Mouse (Mus musculus) small intestine, adult 2 months (tissue): ENCODE results near the gene Gm42742.

Source experiments
- CTCF ChIP-seq: fragments of 200-500 bp; IDR thresholded peaks from 2 replicates; pipeline ENCODE4 v1.5.1; 2012; ENCODE audit warnings: low read depth, mild to moderate bottlenecking, control low read depth, inconsistent platforms, low read length, moderate library complexity, mixed read lengths; ENCODE audit not compliant: insufficient replicate concordance, insufficient read length; ENCODE audit errors: extremely low read depth
- POLR2A ChIP-seq: fragments of 200-500 bp; IDR thresholded peaks from 2 replicates; pipeline ENCODE4 v1.6.1; 2012; ENCODE audit warnings: low read depth, mild to moderate bottlenecking, control low read depth, inconsistent platforms, low read length, moderate library complexity

DNA sequence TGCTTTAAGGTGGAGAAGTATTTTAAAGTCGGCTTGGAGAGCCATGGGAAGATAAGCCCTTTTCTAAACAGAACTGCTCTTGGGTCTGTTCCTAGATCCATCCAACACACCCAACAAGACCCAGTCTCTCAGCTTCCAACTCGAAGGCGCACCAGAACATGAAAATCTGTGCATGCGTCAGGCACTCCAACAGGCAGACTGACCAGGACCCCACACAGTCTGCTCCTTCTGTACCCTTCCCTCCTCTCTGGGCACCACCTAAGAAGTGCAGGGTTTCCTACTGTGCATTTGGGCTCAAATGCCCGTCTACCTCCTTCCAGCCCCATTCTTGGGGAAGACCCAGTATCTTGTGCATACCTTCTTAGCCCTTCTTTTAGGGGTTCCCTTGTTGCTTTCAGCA is 406 bp downstream of the Gm42742 start:
- no peak for TF ChIP-seq POLR2A
- TF ChIP-seq CTCF = no peak
